Mouse (Mus musculus): ENCODE results near the gene Npepl1. TPM values are rescaled to one million over a fixed set of nuclear protein-coding genes. Genes with fewer than 3 reads are reported as not detected.

Npepl1 gene
- polyA plus RNA-seq, 1 experiment from 2014 or later = 41.3 TPM

DNA sequence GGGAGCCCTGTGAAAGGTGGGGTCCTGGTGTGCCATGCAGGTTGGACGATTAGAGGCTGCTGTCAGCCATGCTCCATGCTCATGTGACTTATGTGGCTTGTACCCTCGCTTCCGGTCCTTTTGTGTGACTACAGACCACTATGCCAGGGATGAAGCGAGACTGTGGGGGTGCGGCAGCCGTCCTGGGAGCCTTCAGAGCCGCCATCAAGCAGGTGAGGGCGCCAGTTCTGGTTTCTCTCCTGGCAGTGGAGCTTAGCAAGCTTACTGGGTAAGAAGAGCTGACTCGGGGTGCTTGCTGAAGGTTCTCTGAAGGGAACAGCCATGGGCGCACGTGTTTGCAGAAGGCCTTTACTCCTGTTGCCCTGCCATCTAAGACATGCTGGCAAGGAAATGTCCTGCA is 9.1 kb downstream of the Npepl1 start:
- Histone ChIP-seq H3K4me2 (replicated peaks; ENCODE audit: low read depth, low read length) (no peak overlapping the region), H3K9me3 (ENCODE audit: control insufficient read depth, low read length) (peaks cover 2% of the 10 kb centered on the region; the same call in 1 of the 2 replicates), H3K4me1 (ENCODE audit: control insufficient read depth, insufficient read depth, low read length) (no peaks in the 10 kb centered on the region), H3K27me3 (ENCODE audit: control insufficient read depth, insufficient read depth, low read length) (no peaks in the 10 kb centered on the region), H3K4me3 (ENCODE audit: low read length) (no peak overlapping the region), H3K27ac (ENCODE audit: low read depth, low read length) (no peak overlapping the region), H3K36me3 (ENCODE audit: control insufficient read depth, insufficient read depth, low read length) (peaks cover 44% of the 10 kb centered on the region), H3K9ac (ENCODE audit: low read depth, low read length) (no peak overlapping the region)
- ATAC-seq (ENCODE audit: low FRiP score, low TSS enrichment) = no peak
- 89% methylated on average over 11 of the region's 11 CpGs for WGBS

DNA sequence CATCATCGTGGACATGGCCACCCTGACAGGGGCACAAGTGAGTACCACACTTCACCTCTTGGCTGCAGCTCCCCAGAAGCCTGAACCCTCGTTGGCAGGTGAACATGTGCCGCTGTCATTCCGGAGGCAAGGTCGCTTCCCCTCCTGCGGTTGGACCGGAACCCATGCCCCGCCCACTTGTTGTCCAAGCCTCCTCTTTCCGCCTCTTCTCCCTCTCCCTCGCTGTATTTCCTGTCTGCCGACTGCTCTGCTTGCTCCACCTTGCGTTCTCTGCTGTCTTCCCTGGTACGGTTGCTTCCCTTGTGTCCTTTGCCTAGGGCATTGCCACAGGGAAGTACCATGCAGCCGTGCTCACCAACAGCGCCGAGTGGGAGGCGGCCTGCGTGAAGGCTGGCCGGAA is 10.5 kb downstream of the Npepl1 start:
- H3K4me2 ChIP-seq (replicated peaks; ENCODE audit: low read depth, low read length) = no peak overlapping the region
- H3K9me3 ChIP-seq (ENCODE audit: control insufficient read depth, low read length) = peaks cover 11% of the 10 kb centered on the region; the same call in 1 of the 2 replicates
- WGBS = 90% methylated on average over 19 of the region's 19 CpGs
- H3K9ac ChIP-seq (ENCODE audit: low read depth, low read length) = no peak overlapping the region
- no peak overlapping the region for H3K27ac ChIP-seq (ENCODE audit: low read depth, low read length)
- H3K4me3 ChIP-seq (ENCODE audit: low read length) = no peak overlapping the region
- no peak for ATAC-seq (ENCODE audit: low FRiP score, low TSS enrichment)
- H3K36me3 ChIP-seq (ENCODE audit: control insufficient read depth, insufficient read depth, low read length) = peaks cover 46% of the 10 kb centered on the region
- no peaks in the 10 kb centered on the region for H3K4me1 ChIP-seq (ENCODE audit: control insufficient read depth, insufficient read depth, low read length)
- H3K27me3 ChIP-seq (ENCODE audit: control insufficient read depth, insufficient read depth, low read length) = no peaks in the 10 kb centered on the region

DNA sequence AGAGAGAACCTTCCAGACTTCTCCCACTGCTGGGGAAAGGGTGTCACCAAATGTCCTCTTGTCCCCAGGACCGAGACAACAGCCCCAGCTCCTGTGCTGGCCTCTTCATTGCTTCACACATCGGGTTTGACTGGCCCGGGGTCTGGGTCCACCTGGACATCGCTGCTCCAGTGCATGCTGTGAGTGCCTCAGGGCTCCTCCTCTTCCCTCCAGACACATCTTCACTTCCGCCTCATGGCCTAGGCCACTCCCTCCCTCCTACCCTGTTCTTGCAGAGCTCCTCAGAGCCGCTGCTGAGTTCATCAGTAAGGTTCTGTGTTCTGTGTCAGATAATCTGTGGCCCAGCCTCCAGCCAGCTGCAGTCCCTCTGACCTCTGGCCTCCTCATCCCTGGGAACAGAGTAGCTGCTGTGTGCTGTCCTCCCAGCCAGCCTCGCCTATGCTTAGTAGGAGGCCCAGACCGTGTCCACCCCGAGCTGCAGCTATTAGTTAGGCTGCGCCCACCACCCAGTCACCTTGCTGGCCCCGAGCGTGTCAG is 11.3 kb downstream of the Npepl1 start:
- Histone ChIP-seq H3K27me3 (ENCODE audit: control insufficient read depth, insufficient read depth, low read length) (no peaks in the 10 kb centered on the region), H3K9ac (ENCODE audit: low read depth, low read length) (no peak overlapping the region), H3K36me3 (ENCODE audit: control insufficient read depth, insufficient read depth, low read length) (peaks cover 43% of the 10 kb centered on the region), H3K4me1 (ENCODE audit: control insufficient read depth, insufficient read depth, low read length) (0 out of 2 replicates have a peak, but pooled peaks cover 1% of the 10 kb centered on the region), H3K4me2 (replicated peaks; ENCODE audit: low read depth, low read length) (no peak overlapping the region), H3K27ac (ENCODE audit: low read depth, low read length) (no peak overlapping the region), H3K4me3 (ENCODE audit: low read length) (no peak overlapping the region), H3K9me3 (ENCODE audit: control insufficient read depth, low read length) (peaks cover 11% of the 10 kb centered on the region; the same call in 1 of the 2 replicates)
- no peak for ATAC-seq (ENCODE audit: low FRiP score, low TSS enrichment)
- 75% methylated on average over 12 of the region's 12 CpGs for WGBS

DNA sequence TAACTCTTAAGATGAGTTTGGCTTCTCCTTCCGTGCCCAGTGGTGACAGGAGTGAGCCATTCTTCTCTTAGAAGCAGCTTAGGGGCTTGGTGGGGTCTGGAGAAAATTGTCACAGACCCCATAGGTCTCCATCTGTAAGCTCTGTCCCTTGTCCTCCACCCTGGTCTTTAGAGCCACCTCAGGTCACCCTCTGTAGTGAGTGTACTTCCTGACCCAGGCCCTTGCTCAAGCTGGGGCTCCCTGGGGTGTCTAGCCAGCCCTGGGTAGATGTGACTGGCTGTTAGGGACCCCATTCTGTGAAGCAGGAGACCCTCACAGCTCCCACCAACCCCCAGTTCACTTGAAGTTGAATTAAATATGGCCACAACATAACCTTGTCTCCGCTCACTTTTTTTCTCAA is 12.2 kb downstream of the Npepl1 start:
- Histone ChIP-seq H3K4me1 (ENCODE audit: control insufficient read depth, insufficient read depth, low read length) (peaks cover 7% of the 10 kb centered on the region; the same call in 1 of the 2 replicates), H3K27ac (ENCODE audit: low read depth, low read length) (no peak overlapping the region), H3K9me3 (ENCODE audit: control insufficient read depth, low read length) (peaks cover 11% of the 10 kb centered on the region; the same call in 1 of the 2 replicates), H3K27me3 (ENCODE audit: control insufficient read depth, insufficient read depth, low read length) (no peaks in the 10 kb centered on the region), H3K36me3 (ENCODE audit: control insufficient read depth, insufficient read depth, low read length) (peaks cover 43% of the 10 kb centered on the region), H3K4me2 (replicated peaks; ENCODE audit: low read depth, low read length) (no peak overlapping the region), H3K4me3 (ENCODE audit: low read length) (no peak overlapping the region), H3K9ac (ENCODE audit: low read depth, low read length) (no peak overlapping the region)
- ATAC-seq (ENCODE audit: low FRiP score, low TSS enrichment) = no peak
- 88% methylated on average over 2 of the region's 2 CpGs for WGBS

DNA sequence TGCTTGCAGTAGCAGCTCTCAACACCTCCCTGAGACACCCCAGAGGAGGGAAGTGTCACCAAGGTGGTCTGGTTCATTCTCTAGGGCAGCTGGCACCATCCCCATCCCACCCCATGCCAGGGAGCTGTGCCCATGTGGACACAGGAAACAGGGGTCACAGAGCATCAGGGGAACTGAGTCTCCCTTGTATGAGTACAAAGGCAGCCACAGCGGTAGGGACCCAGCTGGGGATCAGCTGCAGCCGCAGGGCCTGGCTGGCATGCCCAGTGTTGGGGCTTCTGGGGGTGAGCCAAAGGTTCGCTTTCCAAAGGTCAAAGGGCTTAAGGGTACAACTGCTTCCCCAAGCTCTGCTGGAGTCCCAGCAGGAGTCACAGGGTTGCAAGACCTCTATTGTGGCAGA is 13.6 kb downstream of the Npepl1 start:
- Histone ChIP-seq H3K4me3 (ENCODE audit: low read length) (no peak overlapping the region), H3K27ac (ENCODE audit: low read depth, low read length) (no peak overlapping the region), H3K9ac (ENCODE audit: low read depth, low read length) (no peak overlapping the region), H3K4me2 (replicated peaks; ENCODE audit: low read depth, low read length) (no peak overlapping the region), H3K27me3 (ENCODE audit: control insufficient read depth, insufficient read depth, low read length) (no peaks in the 10 kb centered on the region), H3K4me1 (ENCODE audit: control insufficient read depth, insufficient read depth, low read length) (peaks cover 7% of the 10 kb centered on the region; the same call in 1 of the 2 replicates), H3K36me3 (ENCODE audit: control insufficient read depth, insufficient read depth, low read length) (peaks cover 43% of the 10 kb centered on the region), H3K9me3 (ENCODE audit: control insufficient read depth, low read length) (peaks cover 11% of the 10 kb centered on the region; the same call in 1 of the 2 replicates)
- ATAC-seq (ENCODE audit: low FRiP score, low TSS enrichment) = no peak
- 86% methylated on average over 3 of the region's 3 CpGs for WGBS

DNA sequence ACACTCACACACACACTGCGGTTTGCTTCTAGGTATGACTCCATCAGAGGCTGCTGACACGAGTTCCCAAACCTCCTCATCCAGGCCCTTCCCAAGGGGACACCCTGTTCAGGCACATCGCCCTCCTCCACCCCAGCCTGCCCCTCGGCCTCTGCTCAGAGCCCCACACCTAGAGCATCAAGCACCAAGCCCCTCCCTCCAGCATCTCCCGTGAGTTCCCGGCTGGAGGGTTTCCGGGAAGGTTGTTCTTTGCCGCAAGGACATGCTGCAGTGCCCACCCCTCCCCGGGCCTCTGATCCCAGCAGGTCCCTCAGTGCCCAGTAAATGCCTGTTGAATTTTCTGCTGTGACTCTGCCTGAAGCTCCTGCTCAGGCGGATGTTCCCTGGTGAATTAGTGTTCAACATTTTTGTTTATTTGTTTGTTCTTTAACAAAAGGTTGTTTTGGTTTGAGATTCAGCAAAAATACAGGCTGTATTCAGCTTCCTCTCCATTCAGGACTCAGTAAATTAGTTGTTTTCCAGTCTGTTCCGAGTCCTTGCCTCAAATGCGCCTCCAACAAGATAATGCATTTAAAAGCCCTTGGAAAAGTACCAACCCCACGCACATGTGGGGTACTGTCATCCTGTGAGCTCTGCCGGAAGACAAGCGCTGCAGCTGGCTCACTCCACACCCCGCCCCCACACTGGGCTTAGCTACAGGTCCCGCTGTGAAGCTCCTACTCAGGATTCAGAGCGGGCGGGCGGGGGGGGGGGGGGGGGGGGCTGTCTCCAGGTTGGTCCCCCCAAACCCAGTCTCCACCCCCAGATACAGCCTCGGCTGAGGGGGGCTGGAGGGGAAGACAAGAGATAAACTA is 16.6 kb downstream of the Npepl1 start:
- peak; percentile 80 for ATAC-seq (ENCODE audit: low FRiP score, low TSS enrichment)
- no peaks in the 10 kb centered on the region for H3K27me3 ChIP-seq (ENCODE audit: control insufficient read depth, insufficient read depth, low read length)
- peaks cover 7% of the 10 kb centered on the region; the same call in 1 of the 2 replicates for H3K4me1 ChIP-seq (ENCODE audit: control insufficient read depth, insufficient read depth, low read length)
- peak overlapping the region; percentile 35 for H3K4me2 ChIP-seq (replicated peaks; ENCODE audit: low read depth, low read length)
- H3K9ac ChIP-seq (ENCODE audit: low read depth, low read length) = no peak overlapping the region
- WGBS = 8% methylated on average over 18 of the region's 21 CpGs
- no peak overlapping the region for H3K27ac ChIP-seq (ENCODE audit: low read depth, low read length)
- H3K9me3 ChIP-seq (ENCODE audit: control insufficient read depth, low read length) = peaks cover 11% of the 10 kb centered on the region; the same call in 1 of the 2 replicates
- peaks cover 23% of the 10 kb centered on the region; the same call in 1 of the 2 replicates for H3K36me3 ChIP-seq (ENCODE audit: control insufficient read depth, insufficient read depth, low read length)
- H3K4me3 ChIP-seq (ENCODE audit: low read length) = no peak overlapping the region

DNA sequence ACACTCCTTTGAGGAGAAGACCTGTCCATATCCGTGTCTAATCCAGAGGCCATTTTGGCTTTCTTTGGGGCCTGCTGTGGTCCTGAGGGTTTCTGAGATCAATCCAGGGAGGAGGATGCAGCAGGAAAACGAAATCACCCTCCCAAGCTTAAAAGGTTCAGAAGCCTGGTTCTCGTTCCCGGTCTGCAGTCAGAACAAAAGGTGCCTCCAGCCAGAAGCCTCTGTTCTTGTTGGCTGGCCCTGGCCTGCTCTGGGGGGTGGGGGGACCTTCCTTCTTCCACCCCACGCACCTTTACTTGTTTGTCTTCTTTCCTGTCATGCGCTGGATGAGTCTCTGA is 17.2 kb downstream of the Npepl1 start:
- ATAC-seq (ENCODE audit: low FRiP score, low TSS enrichment) = peak; percentile 11; the same call in 1 of the 2 replicates
- Histone ChIP-seq H3K4me3 (ENCODE audit: low read length) (no peak overlapping the region), H3K4me1 (ENCODE audit: control insufficient read depth, insufficient read depth, low read length) (peaks cover 7% of the 10 kb centered on the region; the same call in 1 of the 2 replicates), H3K9ac (ENCODE audit: low read depth, low read length) (no peak overlapping the region), H3K27me3 (ENCODE audit: control insufficient read depth, insufficient read depth, low read length) (no peaks in the 10 kb centered on the region), H3K36me3 (ENCODE audit: control insufficient read depth, insufficient read depth, low read length) (peaks cover 18% of the 10 kb centered on the region; the same call in 1 of the 2 replicates), H3K27ac (ENCODE audit: low read depth, low read length) (no peak overlapping the region), H3K4me2 (replicated peaks; ENCODE audit: low read depth, low read length) (peak overlapping the region; percentile 35; the same call in 1 of the 2 replicates), H3K9me3 (ENCODE audit: control insufficient read depth, low read length) (peaks cover 11% of the 10 kb centered on the region; the same call in 1 of the 2 replicates)
- WGBS = 30% methylated on average over 6 of the region's 6 CpGs

DNA sequence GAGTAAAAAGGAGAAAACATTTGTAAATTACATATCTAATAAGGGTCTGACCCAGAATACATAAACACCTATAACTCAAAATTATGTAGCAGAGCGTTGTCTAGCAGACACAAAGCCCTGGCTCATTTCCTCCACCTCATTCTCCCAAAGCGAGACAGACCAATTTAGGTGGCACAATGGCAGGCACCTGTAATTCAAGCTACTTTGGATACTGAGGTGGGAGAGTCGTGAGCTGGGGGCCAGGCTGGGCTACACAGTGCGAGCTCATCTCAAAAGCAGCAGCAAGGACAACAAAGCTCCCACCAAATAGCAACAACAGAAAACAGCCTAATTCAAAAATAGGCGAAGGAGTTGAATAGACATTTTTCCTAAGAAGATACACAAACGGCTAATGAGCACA is 18.8 kb downstream of the Npepl1 start:
- Histone ChIP-seq H3K27ac (ENCODE audit: low read depth, low read length) (no peak overlapping the region), H3K4me2 (replicated peaks; ENCODE audit: low read depth, low read length) (no peak overlapping the region), H3K9me3 (ENCODE audit: control insufficient read depth, low read length) (peaks cover 11% of the 10 kb centered on the region; the same call in 1 of the 2 replicates), H3K27me3 (ENCODE audit: control insufficient read depth, insufficient read depth, low read length) (no peaks in the 10 kb centered on the region), H3K9ac (ENCODE audit: low read depth, low read length) (no peak overlapping the region), H3K4me1 (ENCODE audit: control insufficient read depth, insufficient read depth, low read length) (peaks cover 7% of the 10 kb centered on the region; the same call in 1 of the 2 replicates), H3K36me3 (ENCODE audit: control insufficient read depth, insufficient read depth, low read length) (peaks cover 3% of the 10 kb centered on the region; the same call in 1 of the 2 replicates), H3K4me3 (ENCODE audit: low read length) (no peak overlapping the region)
- ATAC-seq (ENCODE audit: low FRiP score, low TSS enrichment) = no peak
- WGBS = 83% methylated on average over 6 of the region's 6 CpGs
